ENCODE assay signal across 12 mouse cellular contexts in the genomic region with DNA sequence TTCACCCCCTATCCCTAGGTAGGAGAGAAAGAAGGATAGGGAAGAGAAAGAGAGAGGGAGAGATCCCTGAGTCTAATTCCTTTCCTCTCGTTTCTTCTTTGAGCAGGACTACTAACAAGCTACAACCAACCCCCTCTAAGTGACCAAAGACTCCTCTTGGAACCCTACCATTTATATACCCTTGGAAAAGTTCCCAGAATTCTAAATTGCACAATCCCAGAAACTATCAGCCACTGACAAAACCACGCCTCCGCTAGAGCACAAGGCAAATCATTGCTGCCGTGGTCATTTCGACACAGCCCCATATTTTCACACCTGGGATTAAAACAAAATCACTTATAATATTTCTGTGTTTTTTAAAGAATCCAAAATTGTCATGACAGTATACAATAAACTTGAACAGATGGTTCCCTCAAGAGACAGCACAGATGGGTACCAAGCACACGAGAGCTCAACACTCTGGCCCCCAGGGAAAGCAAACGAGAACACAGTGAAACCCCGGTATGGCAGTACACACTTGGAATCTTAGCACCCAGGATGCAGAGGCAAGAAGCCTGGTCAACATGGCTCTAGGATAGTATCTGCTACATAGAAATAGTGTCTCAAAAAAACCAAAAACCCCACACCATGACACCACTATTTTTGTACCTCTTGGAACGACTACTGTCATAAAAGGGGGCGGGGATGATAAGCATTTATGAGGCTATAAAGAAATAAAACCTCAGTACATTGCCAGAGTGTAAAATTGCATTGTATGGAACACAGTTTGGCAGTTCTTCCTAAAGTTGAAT.
DNase-seq lines count a peak whose midpoint lies in the region; ATAC-seq and TF ChIP-seq lines count a peak whose summit lies in the region.
"Had no signal": no experiment of that assay in that cellular context is flagged by ENCODE, and none has a peak within 500 bp of the region (broad histone marks: within the 10 kb centered on the region; RNA-seq: fewer than 3 reads in every experiment).

No protein-coding gene starts in this region.

- no peak overlapping the region for H3K9ac ChIP-seq in stomach, embryonic 16.5 days (ENCODE audit: low read length)
- H3K9ac ChIP-seq: embryonic facial prominence, embryonic 13.5 days had no signal

- H3K27ac ChIP-seq in layer of hippocampus, adult 2 months = peak overlapping the region; percentile 5; the same call in 1 of the 2 replicates
- H3K27ac ChIP-seq in stomach, embryonic 16.5 days (ENCODE audit: low read length) = no peak overlapping the region
- H3K27ac ChIP-seq: embryonic facial prominence, embryonic 13.5 days had no signal

- H3K4me1 ChIP-seq in stomach, embryonic 16.5 days (ENCODE audit: control insufficient read depth, insufficient read depth, low read length) = no peaks in the 10 kb centered on the region
- H3K4me1 ChIP-seq: embryonic facial prominence, embryonic 13.5 days had no signal

- H3K36me3 ChIP-seq in stomach, embryonic 16.5 days (ENCODE audit: control insufficient read depth, insufficient read depth, low read length) = no peaks in the 10 kb centered on the region
- H3K36me3 ChIP-seq: embryonic facial prominence, embryonic 13.5 days had no signal

- no peak for TF ChIP-seq CTCF in layer of hippocampus, adult 2 months (conservative IDR thresholded peaks at IDR 0.05)

- H3K9me3 ChIP-seq in stomach, embryonic 16.5 days (replicated peaks; ENCODE audit: control insufficient read depth, low read length) = no peaks in the 10 kb centered on the region
- H3K9me3 ChIP-seq: embryonic facial prominence, embryonic 13.5 days had no signal

- no peak overlapping the region for H3K4me3 ChIP-seq in layer of hippocampus, adult 2 months
- H3K4me3 ChIP-seq in stomach, embryonic 16.5 days (replicated peaks; ENCODE audit: low read length) = no peak overlapping the region
- H3K4me3 ChIP-seq: embryonic facial prominence, embryonic 13.5 days had no signal

- intact Hi-C loops in heart, postnatal 36 days (cut with DNase I) = no loop called here

- whole genome bisulfite sequencing in stomach, embryonic 16.5 days = 66% methylated on average over 10 of the region's 10 CpGs

- H3K27me3 ChIP-seq in stomach, embryonic 16.5 days (ENCODE audit: control insufficient read depth, insufficient read depth, low read length) = no peaks in the 10 kb centered on the region
- H3K27me3 ChIP-seq: embryonic facial prominence, embryonic 13.5 days had no signal

- peak; percentile 25; the same call in 1 of the 2 replicates for ATAC-seq in stomach, embryonic 16.5 days (ENCODE audit: insufficient read depth, low FRiP score)
- no peak for ATAC-seq in cerebellum, adult (ENCODE audit: insufficient number of reproducible peaks, low FRiP score, low TSS enrichment)

- peak; percentile 22 to 35 for DNase-seq in heart, adult 18-20 months
- DNase-seq in heart, postnatal 36 days = no peak
- peak; percentile 21 for DNase-seq in right cerebral cortex, adult 18-20 months
- no peak for DNase-seq in right cerebral cortex, postnatal 4 days
- DNase-seq in layer of hippocampus, adult 2 months (ENCODE audit: low spot score in 2 of 2) = peak; percentile 8 to 32
- no peak for DNase-seq in cerebellum, adult 9-11 months
- DNase-seq: kidney, postnatal 36 days; midbrain, embryonic 14.5 days; thymus, postnatal 25 days had no signal

- H3K4me2 ChIP-seq in stomach, embryonic 16.5 days (ENCODE audit: low read depth, low read length) = no peak overlapping the region
- H3K4me2 ChIP-seq: embryonic facial prominence, embryonic 13.5 days had no signal

Comparison
In these comparisons a context has a peak if more than half of its experiments do, and no peak if none do; other contexts are left out.
1. DNase-seq: peak in heart, adult 18-20 months (2 of 2), right cerebral cortex, adult 18-20 months (single experiment) and layer of hippocampus, adult 2 months (2 of 2); none in heart, postnatal 36 days (0 of 2), right cerebral cortex, postnatal 4 days (single experiment) and cerebellum, adult 9-11 months (single experiment).